Mouse (Mus musculus) stomach, embryonic 15.5 days (tissue): Measurements from ENCODE around the gene Mettl16. TPM values are rescaled to one million over a fixed set of nuclear protein-coding genes. Genes with fewer than 3 reads are reported as not detected.

ENCODE experiments used
- ATAC-seq: fragments of 200-750 bp; cut with Nextera tagmentation; 2 replicates; pipeline ENCODE4 v1.8.0; 2017; ENCODE audit warnings: low read depth, moderate number of reproducible peaks, moderate TSS enrichment; ENCODE audit not compliant: insufficient read depth, low FRiP score
- H3K27ac ChIP-seq: fragments of 300-500 bp; sonication (generic); 2 replicates; pipeline ENCODE4 v1.5.1; 2015; ENCODE audit warnings: mild to moderate bottlenecking, inconsistent platforms
- H3K27me3 ChIP-seq: fragments of 300-500 bp; sonication (generic); replicated peaks from 2 replicates; pipeline ENCODE4 v1.6.1; 2015; ENCODE audit warnings: inconsistent platforms
- H3K36me3 ChIP-seq: fragments of 300-500 bp; sonication (generic); 2 replicates; pipeline ENCODE4 v1.6.1; 2015; ENCODE audit warnings: inconsistent platforms
- H3K4me1 ChIP-seq: fragments of 300-500 bp; sonication (generic); 2 replicates; pipeline ENCODE4 v1.6.1; 2015; ENCODE audit warnings: inconsistent platforms
- H3K4me2 ChIP-seq: fragments of 300-500 bp; sonication (generic); 2 replicates; pipeline ENCODE4 v1.6.1; 2015; ENCODE audit warnings: mild to moderate bottlenecking, inconsistent platforms
- H3K4me3 ChIP-seq: fragments of 300-500 bp; sonication (generic); replicated peaks from 2 replicates; pipeline ENCODE4 v1.5.1; 2015; ENCODE audit warnings: inconsistent platforms
- H3K9ac ChIP-seq: fragments of 300-500 bp; sonication (generic); 2 replicates; pipeline ENCODE4 v1.6.1; 2015; ENCODE audit warnings: inconsistent platforms
- H3K9me3 ChIP-seq: fragments of 300-500 bp; sonication (generic); 2 replicates; pipeline ENCODE4 v1.6.1; 2016; ENCODE audit warnings: inconsistent platforms
- WGBS: fragments of 180-500 bp; shearing (Covaris S2); methylation state at CpG from one replicate; pipeline ENCODE4 v1.1.7; 2015; 5-methylcytosine and 5-hydroxymethylcytosine counted together
- polyA plus RNA-seq: library from polyadenylated mRNA; unstranded; fragments of >200 nt; fragmentation: Nextera tagmentation; extraction: Ambion mirVana; gene quantifications from 2 replicates; pipeline ENCODE4 v1.2.1, GENCODE M21; 2015

Mettl16 gene
- polyA plus RNA-seq, 1 experiment from 2014 or later = 43.9 TPM

- Histone ChIP-seq H3K9me3 (no peaks in the 10 kb centered on the region), H3K27me3 (no peaks in the 10 kb centered on the region), H3K9ac (no peak overlapping the region), H3K36me3 (no peaks in the 10 kb centered on the region), H3K27ac (peak overlapping the region; percentile 55; the same call in 1 of the 2 replicates), H3K4me1 (peaks cover 40% of the 10 kb centered on the region), H3K4me2 (no peak overlapping the region), H3K4me3 (no peak overlapping the region)
- ATAC-seq = no peak
- 43% methylated on average over 5 of the region's 5 CpGs for WGBS
These were observed 64.1 kb downstream of the Mettl16 start for GRCm38 (mm10) chr11:74834650-74835277.

- Histone ChIP-seq H3K4me2 (no peak overlapping the region), H3K36me3 (no peaks in the 10 kb centered on the region), H3K4me1 (peaks cover 40% of the 10 kb centered on the region), H3K27me3 (no peaks in the 10 kb centered on the region), H3K9ac (no peak overlapping the region), H3K9me3 (no peaks in the 10 kb centered on the region), H3K4me3 (no peak overlapping the region), H3K27ac (no peak overlapping the region)
- 88% methylated on average over 6 of the region's 6 CpGs for WGBS
- no peak for ATAC-seq
These were observed 65.1 kb downstream of the Mettl16 start for GRCm38 (mm10) chr11:74835593-74836224.

- no peak for ATAC-seq
- Histone ChIP-seq H3K27me3 (no peaks in the 10 kb centered on the region), H3K36me3 (no peaks in the 10 kb centered on the region), H3K9me3 (no peaks in the 10 kb centered on the region), H3K4me1 (peaks cover 40% of the 10 kb centered on the region), H3K4me3 (no peak overlapping the region), H3K4me2 (no peak overlapping the region), H3K9ac (no peak overlapping the region), H3K27ac (0 out of 2 replicates have a peak overlapping the region, but pooled peaks have one; percentile 98)
- WGBS = 93% methylated on average over 22 of the region's 22 CpGs
These were observed 65.8 kb downstream of the Mettl16 start for GRCm38 (mm10) chr11:74836225-74837055.

- H3K4me1 ChIP-seq = peaks cover 40% of the 10 kb centered on the region
- H3K27me3 ChIP-seq = no peaks in the 10 kb centered on the region
- no peaks in the 10 kb centered on the region for H3K9me3 ChIP-seq
- H3K36me3 ChIP-seq = no peaks in the 10 kb centered on the region
- H3K9ac ChIP-seq = peak overlapping the region; percentile 50; the same call in 1 of the 2 replicates
- H3K27ac ChIP-seq = peak overlapping the region; percentile 98
- peak overlapping the region; percentile 90 for H3K4me2 ChIP-seq
- WGBS = 42% methylated on average over 16 of the region's 16 CpGs
- ATAC-seq = no peak
- H3K4me3 ChIP-seq = peak overlapping the region; percentile 57
These were observed 66.5 kb downstream of the Mettl16 start for GRCm38 (mm10) chr11:74837056-74837693.

- peak overlapping the region; percentile 90 for H3K4me2 ChIP-seq
- peak overlapping the region; percentile 98 for H3K27ac ChIP-seq
- ATAC-seq = peak; percentile 83
- peak overlapping the region; percentile 57 for H3K4me3 ChIP-seq
- WGBS = under 1% methylated on average over 43 of the region's 54 CpGs
- H3K27me3 ChIP-seq = no peaks in the 10 kb centered on the region
- peak overlapping the region; percentile 50 for H3K9ac ChIP-seq
- peaks cover 41% of the 10 kb centered on the region for H3K4me1 ChIP-seq
- peaks cover 3% of the 10 kb centered on the region for H3K36me3 ChIP-seq
- H3K9me3 ChIP-seq = no peaks in the 10 kb centered on the region
These were observed 67.2 kb downstream of the Mettl16 start for GRCm38 (mm10) chr11:74837694-74838431.

GRCm38 (mm10) chr11:74838441-74838840 lies 67.8 kb downstream of the Mettl16 start:
- H3K4me2 ChIP-seq = peak overlapping the region; percentile 90
- peaks cover 4% of the 10 kb centered on the region for H3K36me3 ChIP-seq
- peak overlapping the region; percentile 50 for H3K9ac ChIP-seq
- H3K27ac ChIP-seq = peak overlapping the region; percentile 98
- H3K27me3 ChIP-seq = no peaks in the 10 kb centered on the region
- peaks cover 40% of the 10 kb centered on the region for H3K4me1 ChIP-seq
- under 1% methylated on average over 33 of the region's 35 CpGs for WGBS
- ATAC-seq = peak; percentile 72
- H3K4me3 ChIP-seq = peak overlapping the region; percentile 57
- no peaks in the 10 kb centered on the region for H3K9me3 ChIP-seq

- H3K4me3 ChIP-seq = peak overlapping the region; percentile 57; the same call in 1 of the 2 replicates
- H3K27me3 ChIP-seq = no peaks in the 10 kb centered on the region
- no peak for ATAC-seq
- no peaks in the 10 kb centered on the region for H3K9me3 ChIP-seq
- H3K9ac ChIP-seq = no peak overlapping the region; the same call in 1 of the 2 replicates
- peaks cover 35% of the 10 kb centered on the region for H3K4me1 ChIP-seq
- H3K27ac ChIP-seq = peak overlapping the region; percentile 98
- H3K4me2 ChIP-seq = peak overlapping the region; percentile 90
- H3K36me3 ChIP-seq = peaks cover 4% of the 10 kb centered on the region
- WGBS = 28% methylated on average over 6 of the region's 6 CpGs
These were observed 68.3 kb downstream of the Mettl16 start for GRCm38 (mm10) chr11:74838971-74839370.

- ATAC-seq = no peak
- H3K4me2 ChIP-seq = no peak overlapping the region
- no peaks in the 10 kb centered on the region for H3K27me3 ChIP-seq
- no peak overlapping the region for H3K9ac ChIP-seq
- WGBS = 92% methylated on average over 19 of the region's 19 CpGs
- H3K36me3 ChIP-seq = peaks cover 12% of the 10 kb centered on the region
- no peak overlapping the region for H3K27ac ChIP-seq
- H3K9me3 ChIP-seq = no peaks in the 10 kb centered on the region
- H3K4me1 ChIP-seq = peaks cover 26% of the 10 kb centered on the region
- no peak overlapping the region for H3K4me3 ChIP-seq
These were observed 69.5 kb downstream of the Mettl16 start for GRCm38 (mm10) chr11:74839860-74840715.

GRCm38 (mm10) chr11:74840739-74841138 lies 70.1 kb downstream of the Mettl16 start:
- ATAC-seq = no peak
- H3K27ac ChIP-seq = no peak overlapping the region
- H3K9me3 ChIP-seq = no peaks in the 10 kb centered on the region
- H3K9ac ChIP-seq = no peak overlapping the region
- H3K4me1 ChIP-seq = peaks cover 26% of the 10 kb centered on the region
- no peak overlapping the region for H3K4me2 ChIP-seq
- no peaks in the 10 kb centered on the region for H3K27me3 ChIP-seq
- H3K4me3 ChIP-seq = no peak overlapping the region
- peaks cover 17% of the 10 kb centered on the region for H3K36me3 ChIP-seq
- 78% methylated on average over 8 of the region's 8 CpGs for WGBS

GRCm38 (mm10) chr11:74841366-74841765 lies 70.7 kb downstream of the Mettl16 start:
- Histone ChIP-seq H3K9me3 (no peaks in the 10 kb centered on the region), H3K4me1 (peaks cover 23% of the 10 kb centered on the region), H3K36me3 (peaks cover 18% of the 10 kb centered on the region), H3K4me3 (no peak overlapping the region), H3K9ac (no peak overlapping the region), H3K27ac (no peak overlapping the region), H3K27me3 (no peaks in the 10 kb centered on the region), H3K4me2 (no peak overlapping the region)
- no peak for ATAC-seq
- WGBS = 84% methylated on average over 9 of the region's 9 CpGs
